Mouse (Mus musculus) gastrocnemius, postnatal 4 days (tissue): ENCODE measurements at regions not wholly inside any gene's neighbourhood (a gene's known extent, or its start where the extent isn't known, plus 50 kb on each side); places are given as distances from the start of the nearest gene placed in this dataset.
A peak's percentile ranks its signal among the peaks of the same experiment; 100 is the strongest.

Experiments
- DNase-seq, 2 experiments: peaks; one replicate each; pipeline ENCODE4 v3.0.0; 2021 to 2022; ENCODE audit warnings: low spot score in 2 of 2, mixed read lengths in 2 of 2

DNA sequence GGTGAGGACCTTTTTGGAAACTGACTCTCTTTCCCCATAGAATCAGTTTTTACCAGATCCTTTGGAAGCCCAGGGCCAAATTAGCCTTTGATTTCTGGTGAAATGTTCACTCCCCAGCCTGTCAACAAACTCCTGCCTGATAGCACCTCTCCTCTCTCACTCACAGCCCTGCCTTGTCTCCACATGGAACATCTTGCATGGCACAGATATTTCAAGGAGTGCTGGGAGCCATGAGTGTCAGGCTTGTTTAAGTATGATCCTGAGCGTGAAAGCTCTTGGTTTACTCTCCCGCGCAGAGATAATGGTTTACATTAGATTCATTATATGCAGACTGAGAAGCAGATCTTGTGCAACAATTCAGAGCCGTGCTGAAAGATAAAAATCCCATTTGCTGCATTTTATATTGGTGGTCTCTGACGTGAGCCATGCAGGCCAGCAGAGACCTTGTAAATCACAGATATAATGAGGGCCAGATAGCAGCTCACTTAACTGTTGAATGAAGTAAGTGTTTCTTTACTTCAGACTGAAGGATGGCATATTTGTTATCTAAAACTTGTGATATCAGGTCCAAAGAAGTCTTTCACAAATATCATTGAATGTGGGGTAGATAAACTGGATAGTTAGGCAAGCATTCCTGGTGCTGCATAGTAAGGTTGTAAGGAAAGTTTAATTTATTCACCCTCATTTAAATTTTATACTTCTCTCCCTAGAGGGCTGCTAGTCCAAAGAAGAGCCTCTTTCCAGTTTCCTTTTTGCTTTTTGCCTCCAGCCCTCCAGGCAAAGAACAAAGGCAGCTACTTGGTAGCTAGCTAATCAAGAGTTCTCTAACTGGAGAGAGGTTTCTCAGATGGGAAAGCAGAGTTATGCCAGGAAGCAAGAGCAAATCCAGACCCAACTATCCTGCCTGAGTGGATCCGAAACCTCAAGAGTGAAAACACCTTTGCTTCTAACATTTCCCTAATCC, 81.8 kb downstream of the Tbx18 start:
- DNase-seq, result no peak

GRCm38 (mm10) chr9:87648317-87648716, 82.7 kb downstream of the Tbx18 start:
- DNase-seq, result no peak

DNA sequence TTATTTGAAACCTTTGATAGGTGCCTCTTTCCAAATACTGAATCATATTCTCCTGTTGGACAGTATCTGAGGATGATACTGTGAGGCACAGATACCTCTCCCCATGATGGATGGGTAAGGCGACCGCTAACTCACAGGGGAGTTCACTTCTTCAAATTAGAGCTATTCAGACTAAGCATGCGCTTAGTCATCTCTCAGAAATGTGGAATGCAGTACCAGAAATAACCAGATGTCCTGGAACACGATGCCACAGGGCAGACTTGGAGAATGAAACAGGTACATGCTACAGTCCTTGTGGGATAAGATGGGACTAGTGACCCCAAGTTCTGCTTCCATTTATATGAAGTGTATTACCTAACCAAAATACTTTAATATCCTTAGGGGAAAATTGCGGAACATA, 86.0 kb downstream of the Tbx18 start:
- no peak for DNase-seq

- no peak for DNase-seq
These were observed 97.0 kb downstream of the Tbx18 start for GRCm38 (mm10) chr9:87633863-87634630.

GRCm38 (mm10) chr9:87626432-87626831, 104.6 kb downstream of the Tbx18 start:
- no peak for DNase-seq

DNA sequence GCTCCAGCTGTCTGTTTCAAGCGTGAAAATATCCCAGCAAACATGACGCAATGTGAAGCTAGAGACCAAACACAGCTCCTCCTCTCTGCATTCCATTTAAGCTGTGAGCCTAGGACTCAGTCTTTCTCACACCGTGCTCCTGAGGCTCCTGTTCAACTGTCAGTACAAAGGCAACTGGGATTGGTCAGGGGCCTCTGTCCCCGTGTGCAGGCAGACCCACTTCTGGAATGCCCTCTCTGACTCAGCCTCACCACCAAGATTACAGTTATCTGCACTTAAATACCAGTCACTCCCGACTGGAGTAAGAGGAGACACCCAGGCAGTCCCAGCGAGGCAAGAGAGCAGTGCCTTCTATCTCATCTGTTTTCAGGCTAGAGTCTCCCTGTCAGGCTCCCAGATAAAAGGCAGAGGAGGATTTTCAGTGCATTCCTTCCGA, 112.8 kb downstream of the Tbx18 start:
- DNase-seq, result no peak

DNA sequence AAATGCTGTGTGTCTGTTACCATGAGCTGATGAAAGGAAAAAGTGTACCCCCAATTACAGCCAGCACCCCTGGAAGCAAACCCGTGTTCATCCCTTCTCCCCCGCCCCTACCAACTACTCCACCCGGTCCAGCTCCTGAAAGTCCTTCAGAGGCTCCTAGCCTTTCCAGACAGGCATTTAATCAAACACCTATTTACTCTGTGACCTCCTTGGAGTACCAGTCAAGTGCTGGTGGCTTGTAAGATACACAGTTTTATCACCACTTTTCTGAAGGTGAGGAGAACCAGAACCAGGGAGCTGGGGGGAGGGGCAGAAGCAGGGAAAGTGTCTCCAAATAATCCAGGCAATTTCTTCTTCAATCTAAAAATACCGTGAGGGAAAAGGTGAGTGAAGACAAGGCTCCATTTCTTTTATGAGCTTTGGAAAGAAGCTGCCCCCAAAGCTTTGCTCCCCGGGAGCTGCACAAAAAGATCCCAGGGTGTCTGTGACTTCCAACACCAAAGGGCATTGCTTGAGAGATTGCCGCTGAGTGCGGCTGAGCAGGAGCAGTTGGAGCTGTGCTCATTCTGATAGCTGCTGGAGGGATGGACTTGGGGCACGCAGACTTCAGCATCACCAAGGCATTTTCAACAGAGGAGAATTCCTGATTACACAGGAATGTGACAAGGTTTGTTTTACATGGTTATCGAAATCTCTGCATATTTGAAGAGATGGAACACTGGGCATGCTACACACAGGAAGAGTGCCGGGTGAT, 123.0 kb downstream of the Tbx18 start:
- no peak for DNase-seq

DNA sequence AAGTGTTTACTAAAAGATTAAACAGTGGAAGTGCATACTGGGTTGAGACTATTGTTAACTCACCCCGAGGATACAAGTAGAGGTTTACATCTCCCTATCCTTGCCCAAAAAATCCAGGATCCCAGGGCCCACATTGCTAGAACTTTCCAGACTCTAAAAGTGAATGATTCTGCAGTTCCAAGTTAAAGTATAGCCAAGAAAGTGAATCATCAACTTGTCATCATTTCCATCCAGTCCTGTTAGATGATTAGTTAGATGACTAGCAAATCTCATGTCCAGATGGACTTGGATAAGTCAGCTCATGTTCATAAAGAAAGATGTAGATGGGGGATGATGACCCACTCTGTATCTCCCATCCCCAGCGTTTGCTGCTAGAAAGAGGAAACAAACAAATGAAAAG, 155.5 kb downstream of the Tbx18 start:
- DNase-seq, result no peak

DNA sequence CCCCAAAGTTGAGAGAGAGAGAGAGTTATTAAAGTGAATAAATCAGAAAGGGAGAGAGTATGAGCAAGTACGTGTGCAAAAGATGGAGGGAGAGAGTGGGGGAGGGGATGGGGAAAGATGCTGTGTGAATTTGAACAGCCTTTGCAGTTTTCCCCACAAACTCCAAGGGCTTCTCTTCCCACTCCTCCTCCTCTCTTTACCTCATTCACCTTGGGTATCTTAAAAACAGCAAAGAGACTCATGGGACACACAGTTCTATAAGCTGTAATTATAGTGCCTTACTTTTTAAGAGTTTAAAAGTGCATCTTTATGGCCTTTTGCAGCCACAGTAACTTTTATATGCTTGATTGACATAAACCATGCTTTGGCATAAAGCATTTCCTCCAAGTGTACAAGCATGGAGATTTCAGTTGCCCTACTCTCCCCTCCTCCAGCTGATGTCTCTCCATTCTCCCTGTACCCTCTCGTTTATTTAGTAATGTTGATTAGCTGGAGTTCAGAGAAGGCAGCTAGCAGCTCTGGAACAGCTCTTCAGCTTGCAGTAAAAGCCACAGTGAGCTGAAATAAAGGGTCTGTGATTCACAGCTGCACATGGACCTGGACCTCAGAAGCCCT, 156.7 kb downstream of the Tbx18 start:
- no peak for DNase-seq

DNA sequence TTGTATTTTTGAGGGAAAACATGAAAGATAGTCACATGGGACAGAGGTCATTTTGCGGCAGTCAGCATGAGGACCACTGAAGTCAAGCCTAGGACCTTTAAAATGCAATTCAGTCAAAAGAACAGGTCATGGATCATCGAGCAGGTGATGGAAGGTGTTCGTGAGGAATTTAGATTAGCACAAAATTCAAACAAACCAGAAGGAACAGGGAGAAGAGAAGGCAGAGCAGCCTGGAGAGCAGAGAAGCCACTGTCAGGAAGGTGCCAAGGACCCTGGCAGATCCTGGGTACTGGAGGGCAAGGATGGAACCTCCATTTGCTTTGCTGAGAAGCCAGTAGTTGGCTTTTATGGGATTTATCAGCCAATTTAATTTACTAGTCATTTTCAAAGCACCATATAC, 167.8 kb downstream of the Tbx18 start:
- DNase-seq, result no peak

DNA sequence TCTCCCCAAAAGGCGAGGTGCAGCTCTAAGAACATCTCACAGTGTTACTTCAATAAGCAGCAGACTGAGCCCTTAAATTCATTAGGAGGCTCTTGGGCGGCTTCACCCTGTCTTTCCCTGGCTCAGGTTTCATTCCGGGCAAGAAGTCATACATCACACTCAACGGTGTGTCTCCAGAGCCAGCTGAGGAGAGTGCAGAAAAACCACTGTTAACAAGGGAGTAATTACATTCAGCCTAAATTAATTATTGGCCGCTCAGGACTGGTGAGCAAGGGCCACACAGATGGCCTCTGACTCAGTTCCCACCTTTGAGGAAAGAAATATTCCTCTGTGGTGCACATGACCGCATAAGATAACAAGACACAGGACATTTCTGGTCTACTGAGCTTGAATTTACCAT, 168.3 kb downstream of the Tbx18 start:
- no peak for DNase-seq

DNA sequence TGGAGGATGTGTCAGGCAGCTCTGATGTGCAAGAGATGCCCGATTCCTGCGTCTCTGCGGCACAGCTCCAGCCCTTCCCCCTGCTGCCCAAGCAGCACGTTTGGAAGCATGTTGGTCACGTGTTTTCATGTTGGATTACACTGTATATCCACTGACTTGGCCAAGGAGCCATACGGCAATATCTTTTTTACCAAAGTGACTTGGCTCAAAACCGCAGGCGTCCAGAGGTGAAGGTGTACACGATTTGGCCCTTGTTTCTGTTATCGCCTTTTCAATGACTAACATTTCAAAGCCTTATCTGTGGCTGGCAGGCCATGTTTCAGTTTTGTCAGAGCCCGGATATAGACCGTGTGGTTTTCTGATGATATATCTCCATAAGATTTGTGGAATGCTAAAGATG, 173.2 kb downstream of the Tbx18 start:
- no peak for DNase-seq

DNA sequence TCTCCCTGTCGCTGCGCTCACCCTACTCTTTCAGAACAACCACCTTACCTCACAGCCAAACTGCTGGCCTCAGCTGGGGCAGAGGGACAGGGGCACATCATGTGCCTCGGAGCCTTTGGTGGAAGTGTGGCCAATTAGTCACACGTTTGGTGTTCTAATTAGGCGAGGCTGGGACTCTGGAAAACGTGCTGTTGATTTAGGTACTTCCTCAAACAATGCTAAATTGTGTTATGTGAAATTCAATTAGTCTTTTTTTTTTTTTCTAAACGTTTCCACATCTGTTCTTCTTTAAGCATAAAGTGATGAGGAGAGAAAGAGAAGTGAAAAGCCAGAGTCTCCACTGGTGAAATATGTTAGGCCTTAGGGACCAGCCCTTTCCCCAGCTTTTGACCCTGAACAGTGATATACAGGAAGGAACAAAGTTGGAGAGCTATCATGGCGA, 174.1 kb downstream of the Tbx18 start:
- DNase-seq, result no peak

DNA sequence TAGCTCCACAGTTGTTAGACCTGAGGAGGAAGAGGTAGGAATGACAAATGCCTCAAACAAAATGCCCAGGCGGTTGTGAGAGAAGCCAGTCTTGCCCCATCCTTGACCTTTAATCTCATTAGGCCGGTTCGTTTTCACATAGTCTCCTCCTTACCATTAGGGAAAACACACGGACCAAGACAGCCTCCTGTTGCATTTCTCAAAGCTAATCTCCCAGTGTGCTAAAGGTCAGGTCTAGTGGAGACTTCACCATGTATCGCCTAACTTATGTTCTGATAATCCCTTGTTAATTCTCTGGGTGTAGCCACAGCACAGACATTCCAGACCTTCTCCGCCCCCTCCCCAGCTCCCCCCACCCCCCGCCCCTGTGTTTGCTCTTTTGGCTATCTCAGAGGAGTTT, 174.5 kb downstream of the Tbx18 start:
- DNase-seq, result no peak

- DNase-seq, result no peak
These were observed 197.9 kb downstream of the Tbx18 start for GRCm38 (mm10) chr9:87533182-87533581.

GRCm38 (mm10) chr9:87529908-87530307, 201.2 kb downstream of the Tbx18 start:
- no peak for DNase-seq

DNA sequence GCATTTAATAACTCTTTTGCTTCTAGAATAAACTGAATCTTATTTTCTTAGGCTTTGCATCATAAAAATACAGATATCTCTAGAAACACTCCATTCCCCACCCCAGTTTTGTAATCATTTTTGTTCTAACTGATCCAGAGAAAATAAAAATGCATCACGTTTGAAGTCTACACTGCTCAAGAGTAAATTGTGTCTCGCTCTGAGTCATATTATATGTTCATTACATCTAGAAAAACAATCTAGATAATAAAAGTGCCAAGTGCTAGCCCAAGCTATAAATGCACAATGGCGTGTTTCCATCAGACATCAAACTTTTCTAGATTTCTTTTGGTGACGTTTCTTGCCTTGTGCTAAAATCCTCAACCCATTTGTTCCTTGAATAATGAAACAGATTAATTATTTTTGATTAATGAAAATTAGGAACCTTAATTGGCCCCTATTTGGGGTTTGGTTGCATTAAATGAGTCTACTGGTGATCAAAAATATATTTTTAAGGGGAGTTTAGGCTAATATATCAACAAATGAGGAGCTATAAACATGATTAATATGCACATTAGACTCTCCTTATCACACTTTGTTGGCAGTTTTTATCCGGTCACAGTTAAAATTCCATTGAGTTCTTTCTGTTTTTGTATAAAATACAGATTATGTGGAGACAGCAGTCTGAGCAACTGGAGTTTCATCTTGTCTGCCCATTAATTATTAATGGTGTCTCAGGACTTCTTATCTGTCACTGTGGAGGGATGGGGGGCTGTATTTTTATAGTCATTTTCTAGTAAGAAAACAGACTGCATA, 206.0 kb downstream of the Tbx18 start:
- DNase-seq, result no peak

GRCm38 (mm10) chr9:87510683-87511082, 220.4 kb downstream of the Tbx18 start:
- DNase-seq, result no peak

GRCm38 (mm10) chr9:87504673-87505385, 226.2 kb downstream of the Tbx18 start:
- no peak for DNase-seq

- DNase-seq, result peak in 1 of 2 experiments; percentile 10
These were observed 208.8 kb upstream of the Cep162 start for GRCm38 (mm10) chr9:87464141-87464540.
